Mouse (Mus musculus) right cerebral cortex, postnatal 25 days (tissue): ENCODE measurements around the gene Hnrnpll.

ENCODE experiments used
- DNase-seq: peaks from one replicate; pipeline ENCODE4 v3.0.0; 2022

The Hnrnpll gene

GRCm38 (mm10) chr17:80061783-80062619, at the start of gene Hnrnpll:
TSS of gene Hnrnpll (minus strand) at chr17:80062334.
- DNase-seq = peak; percentile 98

DNA sequence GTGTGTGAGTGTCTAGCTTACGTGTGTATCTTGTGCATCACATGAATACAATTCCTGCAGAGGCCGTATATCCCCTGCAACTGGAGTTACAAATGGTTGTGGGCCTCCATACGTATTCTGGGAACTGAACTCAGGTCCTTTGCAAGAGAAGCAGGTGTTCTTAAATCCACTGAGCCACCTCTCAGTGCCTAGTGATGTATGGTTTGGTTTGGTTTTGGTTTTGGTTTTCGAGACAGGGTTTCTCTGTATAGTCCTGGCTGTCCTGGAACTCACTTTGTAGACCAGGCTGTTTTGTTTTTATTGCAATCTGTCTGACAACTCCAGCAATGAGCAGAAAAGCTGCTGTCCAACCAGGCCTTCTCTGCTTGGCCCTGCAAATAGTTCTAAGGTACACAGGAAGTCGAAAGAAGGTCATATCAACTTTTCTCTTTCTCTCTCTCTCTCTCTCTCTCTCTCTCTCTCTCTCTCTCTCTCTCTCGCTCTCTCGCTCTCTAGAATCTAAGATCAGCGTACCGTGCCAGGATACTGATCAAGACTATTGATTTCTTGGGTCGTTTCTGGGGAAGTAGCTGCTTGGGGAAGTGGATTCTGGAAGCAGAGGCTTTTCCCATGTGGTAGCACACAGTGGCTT, 43.3 kb upstream of the Hnrnpll start:
- DNase-seq = no peak

DNA sequence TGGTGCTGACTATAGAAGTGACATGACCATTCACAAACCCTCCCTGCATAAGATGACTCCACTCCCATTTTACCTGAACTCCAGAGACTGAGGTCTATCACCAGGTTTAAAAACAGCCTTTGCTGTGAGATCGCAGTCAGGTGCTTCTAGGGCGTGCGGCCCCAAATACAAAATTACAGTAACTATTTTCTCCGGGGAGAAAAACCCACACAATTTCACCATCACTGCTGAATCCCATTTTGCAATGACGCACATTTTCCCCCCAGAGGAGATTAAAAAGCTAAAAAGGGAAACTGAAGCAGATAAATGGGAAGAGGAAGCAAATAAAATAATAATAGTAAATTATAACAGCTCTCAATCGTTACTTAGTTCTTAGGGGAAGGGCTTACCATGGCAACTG, 37.7 kb upstream of the Hnrnpll start:
- no peak for DNase-seq

DNA sequence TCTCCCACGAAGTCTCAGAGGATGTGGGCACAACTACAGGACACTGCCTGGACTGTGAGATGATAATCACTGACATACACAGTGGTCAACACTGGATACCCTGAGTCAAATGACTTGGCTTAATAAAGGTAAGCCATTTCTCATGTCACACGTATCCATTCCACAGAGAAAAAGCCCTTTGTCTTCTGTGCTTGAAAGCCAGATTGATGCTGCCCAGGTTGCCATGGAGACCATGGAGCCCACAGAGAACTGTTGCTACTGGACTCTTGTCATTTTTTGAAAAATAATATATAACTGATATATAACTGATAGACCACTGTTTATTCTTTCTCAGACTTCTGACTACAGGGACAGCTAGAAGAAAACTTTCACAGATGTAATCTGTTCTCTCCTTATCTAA, 35.1 kb upstream of the Hnrnpll start:
- no peak for DNase-seq

- no peak for DNase-seq
These were observed 34.6 kb upstream of the Hnrnpll start for GRCm38 (mm10) chr17:80096720-80097114.

DNA sequence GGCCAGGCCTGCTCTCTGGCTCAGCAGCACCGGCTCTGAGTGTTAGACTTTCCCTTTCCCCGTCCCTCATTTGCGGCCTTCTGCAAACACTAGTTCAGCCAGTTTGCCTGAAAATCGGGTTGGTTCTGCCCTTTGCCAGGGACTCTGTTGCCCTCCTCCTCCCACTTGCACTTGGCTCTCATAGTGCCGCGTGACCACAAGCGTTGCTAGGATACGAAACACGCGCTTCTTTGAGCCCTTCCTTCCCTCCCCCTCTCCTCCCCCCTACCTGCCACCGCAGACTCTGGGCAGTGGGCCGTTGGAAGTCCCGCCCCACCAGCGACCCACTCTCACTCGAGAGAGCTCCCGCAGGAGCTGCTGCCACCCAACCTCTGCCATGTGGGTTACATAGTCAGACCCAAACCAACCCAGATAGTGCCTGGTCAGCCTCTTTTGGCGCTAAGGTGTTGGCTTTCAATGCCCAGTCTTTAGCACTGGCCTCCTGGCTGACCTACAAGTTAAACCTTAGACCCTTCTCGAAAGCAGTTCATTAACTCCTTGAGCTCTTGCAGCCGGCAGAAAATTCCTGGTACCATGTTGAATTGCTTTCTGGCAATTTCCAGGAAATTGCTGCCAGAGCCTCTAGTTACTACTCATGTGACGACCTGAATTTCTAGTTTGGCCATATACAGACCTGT, 34.0 kb upstream of the Hnrnpll start:
- peak; percentile 35 for DNase-seq

- no peak for DNase-seq
These were observed 33.2 kb upstream of the Hnrnpll start for GRCm38 (mm10) chr17:80095254-80095899.

- DNase-seq = no peak
These were observed 29.9 kb upstream of the Hnrnpll start for GRCm38 (mm10) chr17:80091879-80092549.

DNA sequence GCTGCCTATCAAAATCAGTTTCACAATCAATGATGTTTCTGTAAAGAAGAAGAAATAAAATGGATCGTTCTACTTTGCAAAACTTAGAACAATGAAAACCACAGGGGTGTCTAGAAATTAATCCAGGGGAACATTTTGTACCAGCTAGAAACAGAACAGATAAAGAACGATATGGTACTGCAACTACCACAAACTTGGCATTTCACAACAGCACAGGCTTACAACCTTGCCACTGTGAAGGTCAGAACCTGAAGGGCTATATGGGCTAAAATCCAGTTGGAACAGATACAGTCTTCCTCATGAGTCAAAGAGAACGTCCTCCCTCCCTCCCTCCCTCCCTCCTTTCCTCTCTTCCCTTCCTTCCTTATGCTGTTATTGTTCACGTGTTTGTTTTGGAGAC, 28.4 kb upstream of the Hnrnpll start:
- no peak for DNase-seq

GRCm38 (mm10) chr17:80088168-80088567, 26.0 kb upstream of the Hnrnpll start:
- DNase-seq = no peak

- no peak for DNase-seq
These were observed 24.5 kb upstream of the Hnrnpll start for GRCm38 (mm10) chr17:80086591-80086990.

- peak; percentile 73 for DNase-seq
These were observed 22.3 kb upstream of the Hnrnpll start for GRCm38 (mm10) chr17:80084424-80084823.

GRCm38 (mm10) chr17:80083223-80083622, 21.1 kb upstream of the Hnrnpll start:
- no peak for DNase-seq

DNA sequence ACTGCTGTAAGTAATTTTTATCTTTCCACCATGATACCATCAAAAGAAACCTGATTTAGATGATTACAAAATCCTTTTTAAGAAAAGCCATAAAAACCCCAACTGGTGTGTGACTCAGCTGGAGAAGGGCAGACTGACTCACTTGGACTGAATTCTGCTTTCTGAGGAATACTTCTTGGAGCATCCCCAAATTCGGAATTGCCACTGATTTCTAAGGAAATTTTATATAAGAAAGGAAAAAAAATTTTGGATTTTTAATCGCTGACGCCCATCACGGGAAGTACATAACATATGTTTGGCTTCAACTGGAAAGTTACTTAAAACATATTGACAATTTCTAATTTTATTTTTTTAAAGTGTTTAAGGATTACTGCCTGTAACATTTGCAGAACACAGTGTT, 16.6 kb upstream of the Hnrnpll start:
- DNase-seq = no peak

GRCm38 (mm10) chr17:80067257-80067656, 5.1 kb upstream of the Hnrnpll start:
- no peak for DNase-seq

GRCm38 (mm10) chr17:80063840-80064495, 1.8 kb upstream of the Hnrnpll start:
- DNase-seq = no peak

GRCm38 (mm10) chr17:80063386-80063785, 1.3 kb upstream of the Hnrnpll start:
- no peak for DNase-seq

- no peak for DNase-seq
These were observed 481 bp upstream of the Hnrnpll start for GRCm38 (mm10) chr17:80062620-80063010.

DNA sequence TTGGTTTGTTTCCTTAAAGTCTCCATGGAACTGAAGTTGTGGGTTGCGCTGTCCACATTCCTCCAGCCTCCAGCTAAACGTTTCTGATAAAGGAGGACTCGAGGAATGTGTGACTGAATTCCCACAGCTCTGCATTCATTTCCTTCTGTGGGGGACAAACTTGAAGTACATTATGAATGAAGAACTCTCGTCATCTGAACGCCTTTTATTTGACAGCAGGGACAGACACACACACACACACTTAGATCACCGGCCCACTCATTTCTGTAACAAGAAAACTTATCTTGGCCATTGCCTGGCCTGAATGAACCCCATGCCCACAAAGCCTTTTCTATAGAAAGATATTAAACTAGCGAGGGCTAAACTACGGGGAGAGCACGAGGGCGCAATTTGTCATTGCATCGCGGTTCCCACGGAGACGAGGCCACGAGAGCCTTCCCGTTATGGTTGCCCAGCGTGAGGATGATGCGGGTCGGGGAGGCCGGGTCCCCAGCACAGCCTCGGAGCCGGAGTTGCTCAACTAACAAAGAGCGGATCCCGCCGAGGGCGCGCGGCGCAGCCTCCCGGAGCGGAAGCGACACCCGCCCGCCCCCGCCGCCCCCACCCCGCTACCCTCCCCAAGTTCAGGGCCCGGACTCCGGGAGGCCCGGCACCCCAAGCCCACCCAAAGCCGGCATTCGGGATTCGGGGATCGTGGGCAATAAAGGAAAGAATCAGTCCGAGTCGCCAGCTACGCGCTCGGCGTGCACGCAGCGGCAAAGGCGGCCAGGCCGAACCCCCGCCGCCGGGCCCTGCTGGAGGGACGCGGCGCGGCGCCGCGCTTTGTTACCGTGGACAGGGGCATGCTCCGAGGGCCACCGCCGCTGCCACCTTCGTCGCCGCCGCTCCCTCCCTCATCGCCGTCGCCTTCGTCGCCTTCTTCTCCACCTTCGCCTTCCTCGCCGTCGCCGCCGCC, 1.0 kb downstream of the Hnrnpll start:
- DNase-seq = peak; percentile 31

DNA sequence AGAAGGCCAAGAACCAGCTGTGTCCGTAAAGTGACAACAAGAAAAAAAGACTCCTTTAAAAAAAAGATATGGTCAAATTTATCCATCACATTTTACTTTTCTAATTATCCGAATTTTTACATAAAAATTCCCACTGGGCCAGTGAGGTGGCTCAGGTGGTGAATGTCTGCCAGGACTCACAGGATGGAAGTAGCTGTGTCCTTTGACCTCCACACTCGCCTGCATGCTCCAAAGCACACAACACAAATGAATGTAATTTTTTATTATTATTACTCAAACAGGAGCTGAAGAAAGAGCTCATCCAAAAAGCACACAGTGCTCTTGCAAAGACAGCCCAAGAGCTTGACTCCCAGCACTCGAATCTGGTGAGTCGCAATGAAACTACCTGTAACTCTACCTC, 2.0 kb downstream of the Hnrnpll start:
- no peak for DNase-seq

DNA sequence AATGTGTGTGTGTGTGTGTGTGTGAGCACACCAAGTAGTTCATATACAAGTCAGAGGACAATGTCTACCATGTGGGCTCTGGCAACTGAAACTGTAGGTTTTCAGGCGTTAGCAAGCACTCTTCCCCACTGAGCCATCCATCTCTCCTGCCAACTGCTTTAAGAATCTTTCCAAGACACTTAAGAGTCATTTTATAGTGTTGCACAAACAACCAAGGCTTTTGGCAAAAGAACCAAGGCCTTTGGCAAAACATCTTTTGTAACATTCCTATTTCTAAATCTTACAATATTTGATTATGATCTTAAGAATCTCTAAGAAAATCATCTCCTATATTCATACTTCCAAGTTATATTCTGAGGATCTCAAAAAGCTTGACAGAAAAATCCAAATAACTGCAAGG, 2.4 kb downstream of the Hnrnpll start:
- DNase-seq = no peak
